Mouse (Mus musculus): ENCODE results near the gene Ifna6.

DNA sequence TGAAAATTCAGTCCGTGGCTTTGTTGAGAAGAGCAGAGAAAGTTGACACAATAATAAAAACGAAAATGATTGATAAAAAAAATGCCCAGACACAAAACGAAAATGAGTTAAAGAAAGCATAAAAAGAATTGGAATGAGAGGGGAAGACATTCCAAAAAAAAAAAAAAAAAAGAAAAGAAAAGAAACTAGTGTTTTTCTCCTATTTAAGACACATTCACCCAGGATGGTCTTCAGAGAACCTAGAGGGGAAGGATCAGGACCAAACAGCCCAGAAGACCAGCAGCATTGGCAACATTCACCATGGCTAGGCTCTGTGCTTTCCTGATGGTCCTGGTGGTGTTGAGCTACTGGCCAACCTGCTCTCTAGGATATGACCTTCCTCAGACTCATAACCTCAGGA is 11.3 kb upstream of the Ifna6 start, which contains the start of gene Ifna7:
- TF ChIP-seq GATA1 (IDR thresholded peaks at IDR 0.05; ENCODE audit: borderline replicate concordance, low read length) (no peak), FLI1 (IDR thresholded peaks at IDR 0.05; ENCODE audit: low read length) (no peak)
